Mouse (Mus musculus): Measurements from ENCODE around the gene Guf1. TPM values are rescaled to one million over a fixed set of nuclear protein-coding genes. Genes with fewer than 3 reads are reported as not detected.

Gene Guf1
- 10 to 100 TPM; 26.9 to 27.4 TPM for total RNA-seq (2021)

DNA sequence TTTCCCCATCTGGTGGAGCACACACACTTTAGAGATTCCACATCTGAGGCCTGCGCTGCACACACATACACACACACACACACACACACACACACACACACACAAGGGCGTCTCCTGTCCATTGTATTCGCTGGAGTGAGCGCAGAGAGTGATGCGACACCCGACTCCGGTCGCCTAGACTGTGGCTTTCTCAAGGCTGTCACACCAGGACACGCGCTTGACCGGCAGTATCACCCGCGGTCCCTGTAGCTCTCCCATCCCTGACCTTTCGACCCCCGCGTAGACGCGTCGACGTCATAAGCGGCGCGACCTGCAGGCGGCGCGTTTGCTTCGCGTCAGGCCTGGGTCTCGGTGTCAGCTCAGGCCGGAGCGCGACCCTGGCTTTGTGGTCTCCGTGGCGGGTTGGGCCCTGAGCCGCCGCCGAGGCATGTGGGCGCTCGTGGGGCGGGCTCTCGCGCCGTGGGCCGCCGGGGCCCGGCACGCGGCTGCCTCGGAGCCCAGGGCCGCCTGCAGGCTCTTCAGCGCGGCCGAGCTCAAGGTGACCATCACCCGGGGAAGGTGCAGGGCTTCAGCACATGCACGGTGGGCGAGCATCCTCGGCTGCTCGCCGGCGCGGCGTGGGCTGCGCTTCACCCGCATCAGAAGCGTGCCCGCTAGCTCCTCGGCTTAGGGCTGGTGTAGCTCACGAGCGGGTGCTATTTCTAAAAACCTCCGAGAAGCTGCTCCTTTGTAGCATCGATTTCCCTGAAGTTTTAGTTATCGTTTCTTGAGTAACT, at the start of gene Guf1:
Guf1 (plus strand) TSS at position 296 of the 776 bp plus-strand sequence.
- peak; percentile 88 for DNase-seq (ENCODE audit: low spot score)
- intact Hi-C loops (cut with DNase I): loop anchor here (5.0 kb wide), 1 partner anchor 35 kb away; the partner anchor contains the start of gene Gnpda2

DNA sequence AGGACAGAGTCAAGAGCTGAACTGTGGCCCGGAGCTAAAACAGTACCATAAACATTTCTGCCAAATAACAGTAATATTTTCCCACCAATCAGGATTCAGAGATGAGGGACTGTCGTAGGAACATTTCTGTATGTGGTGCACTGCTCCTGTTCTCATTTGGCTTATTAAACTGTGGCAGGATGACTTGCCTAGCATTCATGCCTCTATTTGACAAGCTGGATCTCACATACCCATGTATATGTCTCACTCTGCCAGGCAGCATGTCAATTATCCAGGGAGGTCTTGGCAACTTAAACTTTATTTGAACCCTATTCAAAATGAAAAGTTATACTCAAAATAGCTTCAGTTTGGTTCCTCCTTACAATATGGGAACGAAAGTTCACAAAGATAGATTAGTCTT, 49.7 kb upstream of the Guf1 start:
- intact Hi-C loops (cut with DNase I): no loop called here
- DNase-seq (ENCODE audit: low spot score): no peak

DNA sequence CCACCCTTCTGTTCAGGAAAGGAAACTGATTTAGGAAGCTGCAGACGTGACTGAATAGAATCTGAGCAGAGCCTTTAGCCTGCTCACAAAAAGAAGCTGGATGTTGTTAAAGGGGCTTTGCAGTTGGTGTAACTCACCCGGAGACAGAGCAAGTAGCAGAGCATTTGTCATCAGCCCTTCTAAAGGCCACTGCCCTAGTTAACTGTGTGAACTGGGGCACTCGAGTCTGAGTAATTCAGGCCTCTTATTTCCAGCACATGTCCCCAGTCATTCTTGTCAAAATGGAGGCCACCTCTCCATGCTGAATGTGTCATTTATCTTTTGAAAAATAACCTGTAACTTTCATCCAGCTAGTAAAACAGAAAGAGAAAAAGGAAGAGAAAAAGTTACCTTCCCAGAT, 45.1 kb upstream of the Guf1 start:
- intact Hi-C loops (cut with DNase I): no loop called here
- no peak for DNase-seq (ENCODE audit: low spot score)

DNA sequence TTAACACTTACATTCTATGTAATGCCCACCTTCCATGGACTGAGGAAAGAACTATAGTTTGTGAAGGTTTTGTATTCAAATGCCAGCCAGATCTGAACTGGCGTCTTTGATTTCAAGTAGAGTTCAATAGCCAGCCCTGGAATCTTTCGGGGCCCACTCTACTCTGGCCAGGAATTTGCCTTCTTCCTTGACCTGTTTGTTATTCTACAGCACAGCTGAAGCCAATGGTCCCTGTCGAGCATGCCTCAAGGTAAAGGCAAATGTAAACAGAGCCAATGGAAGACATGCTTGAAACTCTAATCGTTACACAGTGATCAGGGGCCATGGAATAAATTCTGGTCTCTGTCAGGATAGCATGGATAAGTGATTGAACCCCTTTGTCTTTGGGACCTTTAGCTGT, 44.5 kb upstream of the Guf1 start:
- intact Hi-C loops (cut with DNase I): no loop called here
- DNase-seq (ENCODE audit: low spot score): no peak

DNA sequence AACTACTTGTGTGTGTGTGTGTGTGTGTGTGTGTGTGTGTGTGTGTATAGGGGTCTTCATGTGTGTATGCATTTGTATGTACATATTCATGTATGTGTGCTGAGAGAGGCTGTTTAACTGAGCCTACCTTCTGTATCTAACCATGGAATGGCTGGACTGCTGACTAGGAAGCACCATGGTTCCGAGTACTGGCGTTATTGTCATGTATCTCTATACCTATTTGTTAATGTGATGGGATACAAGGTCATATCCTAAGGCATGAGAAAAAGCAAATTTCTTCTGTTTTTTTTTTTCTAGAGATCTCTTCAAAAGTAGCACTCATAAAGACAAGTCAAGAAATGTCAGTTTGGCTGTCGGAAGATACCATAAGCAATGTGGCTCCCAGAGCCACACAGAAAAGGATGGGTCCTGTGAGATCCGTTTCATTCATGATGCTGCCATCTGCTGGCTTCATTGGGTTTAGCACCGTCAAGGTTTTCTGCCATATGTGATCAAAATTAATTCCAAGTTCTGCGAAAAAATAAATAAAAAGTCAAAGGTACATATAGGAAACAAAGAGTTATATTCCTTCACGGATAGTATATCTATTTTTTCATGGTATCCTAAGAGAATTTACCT, 36.0 kb upstream of the Guf1 start:
- intact Hi-C loops (cut with DNase I): loop anchor here (5.0 kb wide), 1 partner anchor 1268 kb away; no protein-coding TSS in a partner anchor
- DNase-seq (ENCODE audit: low spot score): no peak

DNA sequence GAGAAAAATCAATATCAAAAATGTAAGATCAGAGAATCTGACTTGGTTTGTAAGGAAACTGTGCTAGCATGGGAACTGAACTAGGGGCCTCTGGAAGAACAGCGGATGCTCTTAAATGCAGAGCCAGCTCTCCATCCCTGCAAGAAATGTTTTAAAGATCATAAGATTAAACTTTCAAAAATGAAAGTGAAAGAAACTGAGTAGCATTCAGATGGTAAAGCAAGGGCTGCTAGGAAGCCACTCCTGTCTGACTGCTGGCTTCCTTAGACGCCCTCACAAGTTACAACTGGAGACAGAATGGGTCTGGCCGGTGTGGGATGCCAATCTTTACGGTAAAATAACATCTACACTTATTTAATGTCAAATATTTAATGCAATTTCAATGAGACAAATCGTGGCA, 34.7 kb upstream of the Guf1 start:
- intact Hi-C loops (cut with DNase I): loop anchor here (5.0 kb wide), 1 partner anchor 1270 kb away; no protein-coding TSS in a partner anchor
- DNase-seq (ENCODE audit: low spot score): no peak

DNA sequence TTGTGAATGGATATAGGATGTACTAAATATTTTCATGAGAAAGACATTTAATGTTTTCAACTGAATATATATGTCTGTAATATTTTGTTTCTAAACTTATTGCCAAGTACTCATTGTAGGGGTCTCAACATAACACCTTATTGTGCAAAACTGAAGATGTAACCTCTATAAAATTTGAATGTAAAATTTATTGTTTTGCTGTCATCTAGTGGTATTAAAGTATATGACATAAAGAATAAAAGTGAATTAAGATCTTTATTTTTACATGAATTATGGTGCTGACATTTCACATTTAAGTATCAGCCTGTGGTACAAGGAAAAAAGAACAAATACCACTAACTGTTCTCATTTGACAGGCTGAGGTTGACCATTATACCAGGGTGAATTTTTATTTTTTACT, 32.8 kb upstream of the Guf1 start:
- intact Hi-C loops (cut with DNase I): loop anchor here (5.0 kb wide), 1 partner anchor 1272 kb away; no protein-coding TSS in a partner anchor
- DNase-seq (ENCODE audit: low spot score): no peak

DNA sequence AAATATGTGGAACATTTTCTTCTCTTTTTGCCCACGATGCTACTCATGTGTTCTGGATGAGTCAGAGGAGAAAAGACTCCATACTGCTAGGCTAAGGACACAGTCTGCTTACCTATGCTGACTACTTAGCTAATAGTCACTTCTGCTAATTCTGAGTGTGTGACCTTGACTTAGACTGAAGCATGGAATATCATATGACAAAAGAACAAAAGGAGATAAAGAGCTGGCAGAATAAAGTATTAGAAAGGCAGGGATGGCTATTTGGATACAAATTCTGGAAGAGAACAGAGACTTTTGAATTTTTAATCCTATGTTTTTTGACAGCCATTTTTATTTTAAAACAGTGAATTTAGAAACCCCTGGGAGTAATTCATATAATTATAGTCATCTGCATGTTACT, 15.0 kb upstream of the Guf1 start:
- intact Hi-C loops (cut with DNase I): no loop called here
- DNase-seq (ENCODE audit: low spot score): no peak

DNA sequence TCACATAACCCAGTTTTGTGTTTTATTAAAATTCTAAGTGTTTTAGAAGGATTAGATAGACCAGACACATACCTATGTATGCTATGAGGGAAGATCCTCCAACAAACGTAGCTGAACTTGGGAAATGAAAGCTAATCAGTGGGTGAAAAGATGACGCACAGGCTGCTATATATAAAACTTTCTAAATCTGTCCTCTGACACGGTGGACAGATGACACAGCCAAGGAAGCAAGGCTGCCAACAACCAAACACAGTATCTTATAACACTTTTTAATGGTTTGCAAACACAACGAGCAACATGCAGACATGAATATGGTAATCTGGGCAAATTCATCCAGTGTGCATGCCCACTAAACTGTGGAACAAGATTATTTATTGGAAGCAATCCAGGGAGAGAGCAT, 14.2 kb upstream of the Guf1 start, which contains the start of gene Yipf7:
Yipf7 (minus strand) TSS at position 160 of the 400 bp plus-strand sequence.
- no peak for DNase-seq (ENCODE audit: low spot score)
- intact Hi-C loops (cut with DNase I): no loop called here

DNA sequence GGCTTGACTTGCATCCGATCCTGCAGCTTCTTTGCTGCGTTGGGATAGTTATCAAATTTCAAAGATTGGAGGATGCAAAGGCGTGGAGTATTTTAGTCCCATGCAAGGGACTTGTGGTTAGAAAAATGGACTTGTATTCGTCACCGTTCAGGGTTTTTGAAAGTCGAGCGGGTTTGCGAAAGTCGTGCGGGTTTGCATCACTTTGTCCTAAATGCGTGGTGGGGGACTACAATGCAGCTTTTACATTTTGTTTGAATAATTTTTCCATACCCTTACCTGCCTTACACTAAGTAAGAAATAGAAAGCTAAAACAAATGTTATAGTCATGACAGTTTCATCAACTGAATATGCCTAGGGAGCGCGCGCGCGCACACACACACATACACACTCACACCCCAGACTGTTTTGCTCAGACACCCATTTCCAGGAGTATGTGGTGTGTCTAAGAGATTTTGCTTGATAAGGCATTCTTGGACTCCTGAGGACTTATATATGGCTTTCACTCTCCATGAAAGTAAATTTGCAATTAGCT, 747 bp downstream of the Guf1 start:
- intact Hi-C loops (cut with DNase I): loop anchor here (5.0 kb wide), 1 partner anchor 35 kb away; the partner anchor contains the start of gene Gnpda2
- no peak for DNase-seq (ENCODE audit: low spot score)

DNA sequence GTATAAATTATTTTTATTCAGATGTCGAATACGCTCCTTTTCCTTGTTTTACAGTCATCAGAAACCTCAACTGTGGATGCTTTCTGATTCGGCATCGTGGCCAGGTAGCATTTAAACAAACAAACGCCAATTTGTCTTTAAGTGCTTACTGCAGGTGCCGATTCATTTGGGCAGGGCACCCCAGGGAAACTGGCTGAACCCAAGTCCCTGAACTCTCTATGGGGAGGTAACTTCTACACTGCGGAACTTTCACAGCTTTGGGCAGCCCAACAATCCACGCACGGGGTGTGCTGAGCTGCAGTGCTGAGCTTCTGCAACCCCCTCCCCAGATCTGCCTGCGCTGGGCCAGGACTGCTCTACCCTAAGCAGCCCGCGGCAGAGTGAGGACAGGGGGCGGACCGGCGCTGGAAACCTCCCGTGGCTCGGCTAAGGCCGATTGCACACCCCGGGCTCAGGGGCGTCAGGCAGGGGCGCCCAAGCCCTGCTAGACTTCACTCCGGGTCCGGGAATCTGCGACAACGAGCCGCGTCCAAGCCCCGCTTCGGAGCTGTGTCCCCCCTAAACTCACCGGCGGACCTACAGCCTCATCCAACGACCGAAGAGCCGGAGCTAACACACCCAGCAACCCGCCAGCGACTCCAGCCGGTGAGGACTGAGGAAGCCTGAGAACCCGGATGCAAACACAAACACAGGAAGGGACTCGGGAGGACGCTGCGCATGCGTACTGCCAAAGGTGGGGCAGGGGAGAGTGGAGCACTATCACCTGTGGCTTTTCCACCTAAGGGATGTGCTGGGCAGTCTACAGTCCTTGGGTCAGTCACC, 35.1 kb downstream of the Guf1 start, which contains the start of gene Gnpda2:
Gnpda2 (minus strand) TSS at position 701 of the 822 bp plus-strand sequence.
- DNase-seq (ENCODE audit: low spot score): peak; percentile 66
- intact Hi-C loops (cut with DNase I): loop anchor here (5.0 kb wide), 1 partner anchor 35 kb away; the partner anchor contains the start of gene Guf1

DNA sequence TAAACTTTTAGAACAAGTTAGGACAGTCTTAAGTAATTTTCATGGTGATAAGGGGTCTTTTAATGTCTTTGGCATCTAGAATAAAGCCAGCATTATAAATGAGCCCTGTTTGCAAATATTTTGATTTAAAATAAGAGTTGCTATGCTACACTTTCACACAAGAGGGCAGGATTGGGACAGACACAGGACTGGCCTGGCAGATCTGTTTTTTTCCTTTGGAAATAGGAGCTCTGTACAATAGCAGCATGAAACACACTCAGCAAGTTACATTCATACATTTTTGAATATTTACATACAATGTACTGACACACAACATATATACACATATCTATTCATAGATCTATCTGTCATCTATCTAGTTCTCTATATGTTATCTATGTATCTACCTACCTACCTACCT, 44.3 kb downstream of the Guf1 start:
- intact Hi-C loops (cut with DNase I): no loop called here
- DNase-seq (ENCODE audit: low spot score): no peak

DNA sequence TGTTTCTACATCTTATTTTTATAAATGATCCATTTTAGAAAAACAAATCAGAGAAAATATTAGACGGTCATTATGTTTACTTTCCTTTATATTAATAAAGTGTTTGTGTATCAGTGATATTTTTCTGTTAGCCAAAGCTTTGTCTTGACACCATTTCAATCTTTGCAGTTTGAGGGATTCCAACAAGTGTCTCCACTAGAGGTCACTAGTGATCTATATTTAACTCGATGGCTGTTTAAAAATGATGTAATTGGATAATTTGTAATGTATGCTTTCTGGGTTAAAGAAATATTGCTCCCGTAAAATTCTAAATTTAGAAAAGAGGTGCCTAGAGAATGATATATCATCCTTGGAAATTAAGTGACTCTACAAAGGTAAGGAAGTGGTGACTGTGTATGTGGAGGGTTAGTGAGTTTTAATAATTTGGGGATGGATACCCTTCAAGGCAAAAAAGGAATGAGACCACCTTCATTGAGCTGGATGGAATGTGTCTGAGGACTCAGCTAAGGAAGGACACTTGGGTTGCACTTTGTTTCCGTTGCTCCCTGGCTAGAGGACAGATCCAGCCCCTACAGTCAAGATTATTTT, 56.6 kb downstream of the Guf1 start:
- no peak for DNase-seq (ENCODE audit: low spot score)
- intact Hi-C loops (cut with DNase I): loop anchor here (5.0 kb wide), 1 partner anchor 229 kb away; no protein-coding TSS in a partner anchor

DNA sequence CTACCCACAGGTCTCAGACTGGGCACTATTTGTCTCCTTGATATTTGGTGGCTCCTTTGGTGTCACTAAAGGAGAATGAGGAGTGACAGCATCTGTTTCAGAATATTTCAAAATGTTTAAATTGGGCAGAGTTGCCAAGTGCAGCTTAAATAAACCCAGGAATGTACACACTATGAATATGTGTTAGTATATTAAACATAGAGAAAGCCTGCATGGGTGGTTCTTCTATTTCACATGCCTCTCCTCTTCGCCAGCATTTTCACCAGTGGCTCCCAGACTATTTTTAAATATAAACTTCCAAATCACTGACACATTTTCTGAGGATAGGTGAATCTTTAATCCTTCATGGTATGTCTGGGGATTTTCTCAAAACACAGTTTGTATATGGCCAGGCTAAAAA, 64.2 kb downstream of the Guf1 start:
- DNase-seq (ENCODE audit: low spot score): no peak
- intact Hi-C loops (cut with DNase I): no loop called here

Other genes with a start within 250 kb of the Guf1 start
- gene Kctd8, start 215.2 kb upstream of the Guf1 start, total RNA-seq (2021): under 1 TPM; 0.28 to 0.60 TPM
- 100 to 1,000 TPM; 166 to 170 TPM for gene Yipf7, start 14.3 kb upstream of the Guf1 start, total RNA-seq (2021)
- 10 to 100 TPM; 10.9 to 11.6 TPM for gene Gnpda2, start 35.4 kb downstream of the Guf1 start, total RNA-seq (2021)